Comparison of ENCODE assay signal across 25 mouse cellular contexts in the genomic region with DNA sequence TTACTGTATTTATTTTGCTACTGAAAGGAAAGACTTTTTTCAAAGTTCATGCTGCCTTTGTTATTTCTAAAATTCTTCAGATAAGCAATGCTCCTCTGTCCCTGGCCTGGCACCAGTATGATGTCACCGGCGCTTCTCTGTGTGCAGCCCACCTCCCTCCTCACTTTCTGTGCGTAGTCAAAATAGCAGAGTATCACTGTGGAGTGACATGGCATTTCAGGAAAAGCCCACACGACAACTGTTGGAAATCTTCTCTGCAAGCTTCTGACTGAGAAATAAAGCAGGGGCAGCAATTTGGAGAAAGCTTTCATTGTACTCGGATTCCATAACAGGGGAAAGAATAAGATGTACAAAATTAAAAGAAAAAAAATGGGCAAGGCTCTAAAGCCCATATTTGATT.
DNase-seq lines count a peak whose midpoint lies in the region; ATAC-seq and TF ChIP-seq lines count a peak whose summit lies in the region.
"Had no signal": no experiment of that assay in that cellular context is flagged by ENCODE, and none has a peak within 500 bp of the region (broad histone marks: within the 10 kb centered on the region; RNA-seq: fewer than 3 reads in every experiment).

No protein-coding gene starts in this region.

- ATAC-seq in frontal cortex, adult (ENCODE audit: low TSS enrichment), result peak; percentile 65
- ATAC-seq in midbrain, embryonic 16.5 days, result no peak
- ATAC-seq in midbrain, embryonic 14.5 days (ENCODE audit: low FRiP score, low TSS enrichment), result no peak
- ATAC-seq in stomach, postnatal 0 days (ENCODE audit: low FRiP score, low TSS enrichment), result no peak
- ATAC-seq: activated CD4-positive, CD25-positive, alpha-beta regulatory T cell, adult 4 months; CD4-positive, CD25-positive, alpha-beta regulatory T cell, adult 4 months; forebrain, embryonic 13.5 days; forebrain, embryonic 15.5 days; Patski had no signal

- H3K27me3 ChIP-seq in midbrain, embryonic 16.5 days (ENCODE audit: control insufficient read depth, insufficient read depth, low read depth, low read length), result no peaks in the 10 kb centered on the region
- H3K27me3 ChIP-seq in midbrain, embryonic 14.5 days (ENCODE audit: control insufficient read depth, insufficient read depth, low read length), result no peaks in the 10 kb centered on the region
- H3K27me3 ChIP-seq in stomach, postnatal 0 days (ENCODE audit: control insufficient read depth, insufficient read depth, low read length), result no peaks in the 10 kb centered on the region
- H3K27me3 ChIP-seq: CH12.LX; embryonic facial prominence, embryonic 12.5 days; forebrain, embryonic 13.5 days; forebrain, embryonic 15.5 days had no signal

- peaks cover 4% of the 10 kb centered on the region for H3K4me1 ChIP-seq in midbrain, embryonic 16.5 days (ENCODE audit: control insufficient read depth, insufficient read depth, low read length)
- no peaks in the 10 kb centered on the region for H3K4me1 ChIP-seq in midbrain, embryonic 14.5 days (ENCODE audit: control insufficient read depth, insufficient read depth, low read length)
- H3K4me1 ChIP-seq in stomach, postnatal 0 days (replicated peaks; ENCODE audit: control insufficient read depth, insufficient read depth), result no peaks in the 10 kb centered on the region
- H3K4me1 ChIP-seq: embryonic facial prominence, embryonic 10.5 days; embryonic facial prominence, embryonic 12.5 days had no signal

- TF ChIP-seq CTCF in stomach, postnatal 0 days (IDR thresholded peaks at IDR 0.05; ENCODE audit: low read depth), result no peak

- WGBS in midbrain, embryonic 16.5 days, result 72% methylated on average over 5 of the region's 5 CpGs
- WGBS in midbrain, embryonic 14.5 days, result 76% methylated on average over 5 of the region's 5 CpGs
- WGBS in stomach, postnatal 0 days, result 69% methylated on average over 5 of the region's 5 CpGs

- H3K27ac ChIP-seq in midbrain, embryonic 16.5 days (ENCODE audit: low read length), result peak overlapping the region; percentile 15; the same call in 1 of the 2 replicates
- no peak overlapping the region for H3K27ac ChIP-seq in midbrain, embryonic 14.5 days (replicated peaks; ENCODE audit: low read depth, low read length)
- no peak overlapping the region for H3K27ac ChIP-seq in stomach, postnatal 0 days (replicated peaks)
- H3K27ac ChIP-seq: embryonic facial prominence, embryonic 10.5 days; embryonic facial prominence, embryonic 12.5 days; forebrain, embryonic 13.5 days; forebrain, embryonic 15.5 days had no signal

- H3K36me3 ChIP-seq in midbrain, embryonic 16.5 days (ENCODE audit: control insufficient read depth, insufficient read depth, low read length), result no peaks in the 10 kb centered on the region
- no peaks in the 10 kb centered on the region for H3K36me3 ChIP-seq in midbrain, embryonic 14.5 days (ENCODE audit: control insufficient read depth, insufficient read depth, low read length)
- no peaks in the 10 kb centered on the region for H3K36me3 ChIP-seq in stomach, postnatal 0 days (ENCODE audit: control insufficient read depth, insufficient read depth, low read length)
- H3K36me3 ChIP-seq: embryonic facial prominence, embryonic 10.5 days; embryonic facial prominence, embryonic 12.5 days; forebrain, embryonic 15.5 days; G1E had no signal

- no peak overlapping the region for H3K4me2 ChIP-seq in midbrain, embryonic 16.5 days (ENCODE audit: low read length)
- no peak overlapping the region for H3K4me2 ChIP-seq in midbrain, embryonic 14.5 days (ENCODE audit: low read length)
- H3K4me2 ChIP-seq in stomach, postnatal 0 days (replicated peaks; ENCODE audit: low read depth), result no peak overlapping the region
- H3K4me2 ChIP-seq: embryonic facial prominence, embryonic 12.5 days; forebrain, embryonic 13.5 days; forebrain, embryonic 15.5 days had no signal

- H3K9me3 ChIP-seq in midbrain, embryonic 16.5 days (replicated peaks; ENCODE audit: control insufficient read depth, low read length, poor library complexity, severe bottlenecking), result no peaks in the 10 kb centered on the region
- no peaks in the 10 kb centered on the region for H3K9me3 ChIP-seq in midbrain, embryonic 14.5 days (ENCODE audit: control insufficient read depth, low read length)
- H3K9me3 ChIP-seq in stomach, postnatal 0 days (ENCODE audit: control insufficient read depth, low read length), result no peaks in the 10 kb centered on the region
- H3K9me3 ChIP-seq: embryonic facial prominence, embryonic 10.5 days; embryonic facial prominence, embryonic 12.5 days; forebrain, embryonic 13.5 days; forebrain, embryonic 15.5 days had no signal

- no peak overlapping the region for H3K4me3 ChIP-seq in midbrain, embryonic 16.5 days (ENCODE audit: low read depth, low read length)
- H3K4me3 ChIP-seq in midbrain, embryonic 14.5 days (replicated peaks; ENCODE audit: low read depth, low read length), result no peak overlapping the region
- H3K4me3 ChIP-seq in stomach, postnatal 0 days (ENCODE audit: low read depth, low read length), result no peak overlapping the region
- H3K4me3 ChIP-seq: embryonic facial prominence, embryonic 10.5 days; embryonic facial prominence, embryonic 12.5 days; forebrain, embryonic 13.5 days; forebrain, embryonic 15.5 days had no signal

- TF ChIP-seq EP300 in stomach, postnatal 0 days (optimal IDR thresholded peaks at IDR 0.05), result no peak

- DNase-seq in frontal cortex, postnatal 36 days (ENCODE audit: low spot score in 2 of 2), result no peak
- peak; percentile 13 to 20 for DNase-seq in layer of hippocampus, adult 18-20 months (ENCODE audit: low spot score in 2 of 2)
- DNase-seq in layer of hippocampus, adult 9-11 months, result no peak
- DNase-seq in midbrain, embryonic 14.5 days, result no peak
- no peak for DNase-seq in stomach, postnatal 0 days (ENCODE audit: low spot score)
- DNase-seq: adrenal gland, adult 8-10 months; adrenal gland, postnatal 14 days; adrenal gland, postnatal 36 days; B cell, adult 2 months; cerebellum, adult 11 months; cerebellum, adult 18-20 months; cerebellum, adult 8-10 months; cerebellum, adult 9-11 months; cerebellum, postnatal 14 days had no signal

- H3K9ac ChIP-seq in midbrain, embryonic 16.5 days (ENCODE audit: low read depth, low read length), result no peak overlapping the region
- H3K9ac ChIP-seq in midbrain, embryonic 14.5 days (replicated peaks; ENCODE audit: low read length), result no peak overlapping the region
- no peak overlapping the region for H3K9ac ChIP-seq in stomach, postnatal 0 days (ENCODE audit: low read length)
- H3K9ac ChIP-seq: embryonic facial prominence, embryonic 12.5 days; forebrain, embryonic 13.5 days; forebrain, embryonic 15.5 days had no signal

Comparison
In these comparisons a context has a peak if more than half of its experiments do, and no peak if none do; other contexts are left out.
1. DNase-seq: peak in layer of hippocampus, adult 18-20 months (2 of 2); none in frontal cortex, postnatal 36 days (0 of 2), layer of hippocampus, adult 9-11 months (single experiment), midbrain, embryonic 14.5 days (single experiment) and stomach, postnatal 0 days (single experiment).